Mouse (Mus musculus) G1E (cell line): ENCODE data around the gene Ankrd31. TPM values are rescaled to one million over a fixed set of nuclear protein-coding genes. Genes with fewer than 3 reads are reported as not detected.

Experiments
- ATAC-seq: 2 replicates; pipeline ENCODE4 v1.8.0; 2016; ENCODE audit warnings: mild to moderate bottlenecking; ENCODE audit not compliant: insufficient number of reproducible peaks, poor library complexity, low FRiP score, severe bottlenecking; ENCODE audit errors: extremely low read depth
- DNase-seq: peaks from one replicate; pipeline ENCODE4 v3.0.0; 2012; ENCODE audit warnings: low spot score
- H3K27me3 ChIP-seq: 2 replicates; pipeline ENCODE4 v1.6.1; 2012; ENCODE audit warnings: mild to moderate bottlenecking, low read length, inconsistent platforms; ENCODE audit not compliant: insufficient read depth
- H3K36me3 ChIP-seq: replicated peaks from 2 replicates; pipeline ENCODE3; 2012; ENCODE audit warnings: mild to moderate bottlenecking, inconsistent platforms
- H3K4me1 ChIP-seq: 2 replicates; pipeline ENCODE4 v1.6.1; 2012; ENCODE audit warnings: low read depth, low read length, inconsistent platforms, mixed read lengths; ENCODE audit not compliant: insufficient read depth
- H3K4me3 ChIP-seq: 2 replicates; pipeline ENCODE4 v1.5.1; 2012; ENCODE audit warnings: low read depth, mild to moderate bottlenecking, inconsistent platforms, low read length, moderate library complexity, mixed read lengths
- H3K9me3 ChIP-seq: replicated peaks from 2 replicates; pipeline ENCODE4 v1.6.1; 2012; ENCODE audit warnings: inconsistent platforms
- CTCF ChIP-seq: IDR thresholded peaks from 2 replicates; pipeline ENCODE4 v1.5.1; 2012; ENCODE audit warnings: low read depth, low read length, inconsistent platforms, mixed read lengths
- GATA1 ChIP-seq: IDR thresholded peaks from 2 replicates; pipeline ENCODE4 v1.6.1; 2012; ENCODE audit warnings: borderline replicate concordance, low read length, inconsistent platforms, mixed read lengths
- GATA2 ChIP-seq: IDR thresholded peaks from 2 replicates; pipeline ENCODE4 v1.6.1; 2012; ENCODE audit warnings: low read depth, low read length, inconsistent platforms, borderline replicate concordance
- POLR2AphosphoS5 ChIP-seq: IDR thresholded peaks from 2 replicates; pipeline ENCODE4 v1.6.1; 2012; ENCODE audit warnings: low read depth, low read length, inconsistent platforms; ENCODE audit not compliant: insufficient replicate concordance
- TAL1 ChIP-seq: conservative IDR thresholded peaks from 2 replicates; pipeline ENCODE4 v1.6.1; 2012; ENCODE audit warnings: low read depth, low read length, inconsistent platforms, mixed read lengths
- polyA plus RNA-seq: library from polyadenylated mRNA; stranded (reverse); fragments of >175 nt; gene quantifications from 2 replicates; pipeline ENCODE4 v1.2.3, GENCODE M21; 2012
- total RNA-seq, 2 experiments: library from RNA; stranded (forward) in 1 of 2; stranded (reverse) in 1 of 2; fragments of 200-1000 nt in 1 of 2; fragments of >200 nt in 1 of 2; fragmentation: Nextera tagmentation in 1 of 2; gene quantifications; 2 replicates each; pipeline ENCODE4 v1.2.3; 2014 to 2017

Gene Ankrd31
- total and polyA plus RNA-seq, 3 experiments: 0.05 TPM; not detected in 2

DNA sequence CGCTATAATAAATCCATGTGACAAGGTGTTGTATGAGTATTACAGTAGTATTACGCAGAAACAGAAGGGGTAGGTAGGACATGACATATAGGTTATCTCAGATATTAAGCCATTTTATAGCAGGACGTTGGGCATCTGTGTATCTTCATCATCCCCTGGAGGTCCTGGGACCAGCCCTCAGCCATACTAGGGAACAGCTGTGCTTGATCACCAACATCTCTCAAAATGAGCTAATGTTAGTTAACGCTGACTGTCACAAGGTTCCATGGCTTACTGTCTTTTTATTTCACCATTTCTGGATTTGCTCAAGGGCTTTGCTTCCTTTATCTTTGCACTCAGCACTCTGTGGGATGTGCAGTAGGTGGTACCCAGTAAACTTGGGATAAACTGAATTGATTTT, 197.7 kb downstream of the Ankrd31 start:
- H3K27me3 ChIP-seq: peaks cover 30% of the 10 kb centered on the region
- peaks cover 3% of the 10 kb centered on the region for H3K9me3 ChIP-seq
- H3K4me3 ChIP-seq: no peak overlapping the region
- ATAC-seq (no peak), DNase-seq (no peak)
- TF ChIP-seq GATA2: no peak
- TF ChIP-seq TAL1: no peak
- no peak for TF ChIP-seq POLR2AphosphoS5
- no peak for TF ChIP-seq GATA1
- no peak for TF ChIP-seq CTCF
- H3K36me3 ChIP-seq: no peaks in the 10 kb centered on the region
- no peaks in the 10 kb centered on the region for H3K4me1 ChIP-seq

DNA sequence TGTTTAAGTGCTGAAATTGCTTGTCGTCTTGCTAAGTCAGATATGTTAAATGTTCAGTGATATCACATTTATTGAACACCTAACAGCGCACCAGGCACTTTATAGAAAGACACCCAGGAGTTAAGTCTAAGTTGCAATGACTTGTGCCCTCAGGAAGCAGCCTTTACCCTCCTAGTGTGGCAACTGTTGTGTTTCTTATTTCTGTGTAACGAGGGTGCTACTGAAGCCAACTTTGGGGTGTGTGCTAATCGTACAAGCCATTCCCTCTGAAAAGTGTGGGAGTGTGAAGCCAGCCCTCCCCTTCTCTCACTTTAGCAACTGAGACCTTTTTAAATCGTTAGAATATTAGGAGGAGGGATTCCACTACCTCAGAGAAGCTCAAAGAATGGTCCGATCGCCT, 199.7 kb downstream of the Ankrd31 start:
- Histone ChIP-seq H3K36me3 (no peaks in the 10 kb centered on the region), H3K4me3 (no peak overlapping the region), H3K27me3 (peaks cover 23% of the 10 kb centered on the region), H3K9me3 (peaks cover 3% of the 10 kb centered on the region), H3K4me1 (no peaks in the 10 kb centered on the region)
- DNase-seq: no peak
- ATAC-seq: no peak
- TF ChIP-seq POLR2AphosphoS5 (no peak), CTCF (no peak), TAL1 (no peak), GATA1 (no peak), GATA2 (no peak)

DNA sequence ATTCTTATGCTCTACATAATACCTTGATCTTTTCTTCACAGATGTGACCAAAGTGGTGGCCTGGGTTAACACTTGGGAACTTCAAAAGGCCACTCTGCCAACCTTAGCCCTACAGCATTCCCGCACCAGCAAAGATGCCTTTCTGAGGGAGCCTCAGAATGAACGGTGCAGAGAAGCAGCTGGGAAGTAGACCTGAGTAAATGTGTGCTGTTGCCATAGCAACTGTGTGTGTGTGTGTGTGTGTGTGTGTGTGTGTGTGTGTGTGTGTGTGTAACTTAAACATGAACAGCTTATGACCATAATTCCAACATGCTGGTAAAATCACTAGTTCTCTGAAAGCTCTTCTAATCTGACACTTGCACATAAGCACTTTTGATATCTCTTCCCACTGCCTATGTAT, 203.8 kb downstream of the Ankrd31 start:
- peaks cover 3% of the 10 kb centered on the region for H3K9me3 ChIP-seq
- H3K27me3 ChIP-seq: peaks cover 5% of the 10 kb centered on the region; the same call in 1 of the 2 replicates
- DNase-seq (no peak), ATAC-seq (no peak)
- H3K36me3 ChIP-seq: no peaks in the 10 kb centered on the region
- TF ChIP-seq GATA1 (no peak), CTCF (no peak), TAL1 (no peak), GATA2 (no peak), POLR2AphosphoS5 (no peak)
- no peak overlapping the region for H3K4me3 ChIP-seq
- H3K4me1 ChIP-seq: no peaks in the 10 kb centered on the region

DNA sequence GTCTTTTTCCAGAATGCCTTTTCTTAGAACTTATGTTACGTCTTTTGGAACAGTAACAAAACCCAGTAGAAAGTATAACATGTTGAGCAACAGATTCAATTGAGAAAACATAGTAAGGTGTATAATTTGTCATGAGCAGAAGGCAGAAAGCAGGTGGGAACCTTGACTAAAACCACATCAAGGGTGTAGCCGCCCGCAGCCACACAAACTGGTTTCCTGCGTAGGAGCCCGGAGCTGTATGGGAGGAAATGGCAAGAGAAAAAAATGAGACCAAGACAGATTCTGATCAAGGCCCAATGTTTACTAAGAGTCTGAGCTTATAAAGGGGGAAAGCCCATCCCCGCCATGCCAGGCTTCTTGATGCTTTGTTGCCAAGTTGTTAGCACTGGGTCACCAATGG, 208.4 kb downstream of the Ankrd31 start:
- Histone ChIP-seq H3K36me3 (no peaks in the 10 kb centered on the region), H3K27me3 (peaks cover 23% of the 10 kb centered on the region), H3K4me3 (no peak overlapping the region), H3K4me1 (no peaks in the 10 kb centered on the region), H3K9me3 (no peaks in the 10 kb centered on the region)
- no peak for ATAC-seq
- DNase-seq: no peak
- TF ChIP-seq GATA1: no peak
- TF ChIP-seq GATA2: no peak
- no peak for TF ChIP-seq POLR2AphosphoS5
- no peak for TF ChIP-seq TAL1
- no peak for TF ChIP-seq CTCF

Other genes starting within 250 kb of the Ankrd31 start
- 44.1 and 49.7 TPM in 2 replicates for gene Polk, start 205.7 kb upstream of the Ankrd31 start, total RNA-seq (2014; fragmentation: Nextera tagmentation)
- 19.1 and 25.6 TPM in 2 replicates for gene Polk, start 205.7 kb upstream of the Ankrd31 start, total RNA-seq (2017)
- gene Polk, start 205.7 kb upstream of the Ankrd31 start, polyA plus RNA-seq: 0.36 and 0.72 TPM in 2 replicates
- 36.9 and 58.0 TPM in 2 replicates for gene Col4a3bp, start 205.7 kb upstream of the Ankrd31 start, total RNA-seq (2014; fragmentation: Nextera tagmentation)
- 40.0 and 57.5 TPM in 2 replicates for gene Col4a3bp, start 205.7 kb upstream of the Ankrd31 start, total RNA-seq (2017)
- 13.6 and 18.0 TPM in 2 replicates for gene Col4a3bp, start 205.7 kb upstream of the Ankrd31 start, polyA plus RNA-seq
- gene Hmgcr, start 77.3 kb upstream of the Ankrd31 start, total RNA-seq (2014; fragmentation: Nextera tagmentation): 170 and 206 TPM in 2 replicates
- gene Hmgcr, start 77.3 kb upstream of the Ankrd31 start, total RNA-seq (2017): 268 and 329 TPM in 2 replicates
- 15.5 and 18.5 TPM in 2 replicates for gene Hmgcr, start 77.3 kb upstream of the Ankrd31 start, polyA plus RNA-seq
- not detected in 2 replicates for gene Gcnt4, start 176.4 kb downstream of the Ankrd31 start, total RNA-seq (2014; fragmentation: Nextera tagmentation)
- 0.06 and 0.11 TPM in 2 replicates for gene Gcnt4, start 176.4 kb downstream of the Ankrd31 start, total RNA-seq (2017)
- gene Gcnt4, start 176.4 kb downstream of the Ankrd31 start, polyA plus RNA-seq: not detected in 2 replicates